Mouse (Mus musculus) MN1 (cell line): ENCODE measurements around the gene Tmem234.
A peak's percentile ranks its signal among the peaks of the same experiment; 100 is the strongest.

Experiments used
- DNase-seq: peaks from one replicate; pipeline ENCODE4 v3.0.0-alpha.2; 2016; ENCODE audit warnings: low spot score

The Tmem234 gene

DNA sequence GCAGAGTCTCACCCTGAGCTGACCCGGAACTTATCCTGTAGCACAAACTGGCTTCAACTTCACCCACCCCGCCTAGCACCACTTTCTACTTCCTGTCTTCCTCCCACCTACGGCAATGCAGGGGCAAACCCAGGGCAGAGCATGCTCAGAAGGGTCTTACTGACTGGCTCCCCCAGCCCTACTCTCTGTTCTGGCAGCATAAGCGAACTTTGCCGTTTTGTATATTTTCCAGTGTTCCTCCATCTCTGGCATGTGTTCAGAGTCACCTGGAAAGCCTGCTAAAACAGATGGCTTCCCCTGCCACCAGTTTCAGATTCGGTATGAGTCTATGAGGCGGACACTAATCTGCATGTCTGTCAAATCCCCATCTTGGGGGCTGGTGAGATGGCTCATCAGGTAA, 20.1 kb upstream of the Tmem234 start:
- no peak for DNase-seq

DNA sequence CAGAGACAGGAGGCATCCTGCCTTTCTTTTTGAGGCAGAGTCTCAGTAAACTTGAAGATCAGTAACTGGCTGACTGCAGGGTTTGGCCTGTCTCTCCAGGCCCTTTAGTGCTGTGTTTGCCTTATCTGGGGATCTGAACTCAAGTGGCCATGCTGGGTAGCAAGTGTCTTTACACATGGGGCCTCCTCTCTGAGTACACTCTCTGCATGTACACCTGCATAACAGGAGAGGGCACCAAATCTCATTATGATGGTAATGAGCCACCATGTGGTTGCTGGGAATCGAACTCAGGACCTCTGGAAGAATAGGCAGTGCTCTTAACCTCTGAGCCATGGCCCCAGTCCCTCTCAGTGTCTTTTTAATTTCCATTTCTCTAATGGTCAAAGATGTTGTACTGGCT, 18.2 kb upstream of the Tmem234 start:
- DNase-seq = no peak

DNA sequence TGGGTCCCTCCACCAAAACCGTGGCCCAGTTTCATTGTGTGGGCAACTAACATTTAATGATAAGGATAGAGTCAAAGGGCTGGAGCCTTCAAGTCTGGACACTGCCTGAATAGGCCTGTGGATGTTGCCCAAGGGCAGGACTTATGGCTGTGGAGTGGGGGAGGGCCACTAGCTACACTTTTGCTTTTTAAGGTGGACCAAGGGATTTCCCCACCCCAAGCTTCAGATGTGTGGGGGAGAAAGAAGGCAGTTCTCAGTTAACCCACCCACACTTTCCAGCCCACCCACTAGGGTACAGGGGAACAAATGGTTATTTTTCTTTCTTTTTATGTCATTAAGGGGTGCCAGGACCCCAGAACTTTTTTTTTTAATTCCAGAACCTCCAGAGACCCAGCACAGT, 16.1 kb upstream of the Tmem234 start:
- no peak for DNase-seq

DNA sequence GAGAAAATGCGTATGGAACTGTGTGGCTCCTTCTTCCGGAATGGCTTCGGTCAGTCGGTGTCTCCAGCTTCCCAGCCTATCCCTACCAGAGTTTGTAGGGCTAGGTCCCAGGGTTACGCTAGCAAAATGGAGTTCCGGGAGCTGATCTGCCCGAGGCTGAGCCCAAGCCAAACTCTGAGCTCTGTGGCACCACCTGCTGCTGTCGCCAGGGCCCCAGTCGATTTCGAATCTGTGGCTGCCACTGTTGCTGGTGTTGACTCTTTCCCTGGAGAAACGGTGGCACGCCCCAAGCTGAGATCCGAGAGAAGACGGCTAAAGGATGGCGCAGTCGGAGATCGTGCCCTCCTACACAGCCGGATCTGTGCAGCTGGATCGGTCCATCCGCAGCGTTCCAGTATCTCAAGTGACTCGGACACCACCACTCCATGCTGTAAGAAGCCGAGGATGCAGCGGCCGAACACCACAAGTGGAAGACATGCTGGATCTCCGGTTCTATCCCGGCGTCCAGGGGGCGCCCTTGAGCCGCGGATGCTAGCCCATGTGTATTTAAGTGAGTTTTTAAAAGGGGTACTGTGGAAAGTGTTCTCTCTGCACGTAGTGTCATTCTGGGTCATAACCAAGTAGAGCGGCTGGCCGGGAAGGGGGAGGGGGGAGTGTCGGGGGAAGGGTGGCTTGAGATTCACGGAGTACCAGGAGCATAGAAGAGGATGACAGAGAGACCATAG, 15.4 kb upstream of the Tmem234 start:
- peak; percentile 55 for DNase-seq

DNA sequence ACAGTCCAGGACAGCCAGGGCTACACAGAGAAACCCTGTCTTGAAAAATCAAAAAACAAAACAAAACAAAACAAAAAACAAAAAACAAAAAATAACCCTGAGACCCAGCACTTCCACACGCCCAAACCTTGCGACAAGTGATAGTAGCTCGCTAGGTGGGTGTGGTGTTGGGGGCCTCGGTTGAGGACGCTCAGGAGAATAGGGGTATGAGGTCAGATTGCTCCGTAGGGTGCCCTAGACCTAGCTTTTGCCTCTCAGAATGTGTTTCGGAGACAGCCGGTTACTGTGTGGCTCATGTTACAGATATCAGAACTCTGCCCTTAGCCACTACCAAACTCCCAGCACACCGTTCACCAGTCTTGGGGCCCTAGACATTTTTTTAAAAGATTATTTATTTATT, 14.7 kb upstream of the Tmem234 start:
- DNase-seq = no peak

DNA sequence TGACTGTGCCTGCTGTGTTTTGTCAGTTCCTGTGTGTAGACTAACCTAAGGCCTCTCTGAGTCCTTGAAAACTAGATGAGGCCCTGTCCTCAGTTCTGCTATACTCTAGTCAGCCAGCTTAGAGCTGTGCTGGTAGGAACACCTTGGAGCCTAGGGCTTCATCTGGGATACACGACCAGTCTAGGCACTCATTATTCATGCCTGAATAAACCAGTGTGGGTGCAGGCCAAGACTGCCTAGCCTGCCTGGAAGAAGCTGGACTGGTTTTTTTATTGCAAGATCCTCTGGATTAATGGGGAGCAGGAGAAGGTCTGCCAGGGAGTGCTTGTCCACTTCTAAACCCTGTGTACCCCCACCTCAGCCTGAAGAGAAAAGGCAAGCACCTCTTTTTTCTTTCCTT, 13.5 kb upstream of the Tmem234 start:
- DNase-seq = no peak

DNA sequence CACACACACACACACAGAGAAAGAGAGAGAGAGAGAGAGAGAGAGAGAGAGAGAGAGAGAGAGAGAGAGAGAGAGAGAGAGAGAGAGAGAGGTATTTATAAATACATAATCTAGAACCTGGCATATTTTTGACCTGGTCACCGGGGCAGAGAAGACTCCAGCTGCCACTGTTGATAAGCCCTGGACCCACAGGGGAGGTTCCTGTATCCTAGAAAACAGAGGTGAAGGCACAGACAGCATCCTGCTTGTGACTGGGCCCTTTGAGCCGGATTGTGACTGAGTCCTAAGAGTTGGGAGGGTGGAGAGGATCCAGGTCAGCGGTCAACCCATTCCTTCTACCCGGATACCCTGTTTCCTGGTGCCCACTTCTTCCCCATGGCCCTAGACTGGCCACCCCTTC, 11.6 kb upstream of the Tmem234 start:
- no peak for DNase-seq

DNA sequence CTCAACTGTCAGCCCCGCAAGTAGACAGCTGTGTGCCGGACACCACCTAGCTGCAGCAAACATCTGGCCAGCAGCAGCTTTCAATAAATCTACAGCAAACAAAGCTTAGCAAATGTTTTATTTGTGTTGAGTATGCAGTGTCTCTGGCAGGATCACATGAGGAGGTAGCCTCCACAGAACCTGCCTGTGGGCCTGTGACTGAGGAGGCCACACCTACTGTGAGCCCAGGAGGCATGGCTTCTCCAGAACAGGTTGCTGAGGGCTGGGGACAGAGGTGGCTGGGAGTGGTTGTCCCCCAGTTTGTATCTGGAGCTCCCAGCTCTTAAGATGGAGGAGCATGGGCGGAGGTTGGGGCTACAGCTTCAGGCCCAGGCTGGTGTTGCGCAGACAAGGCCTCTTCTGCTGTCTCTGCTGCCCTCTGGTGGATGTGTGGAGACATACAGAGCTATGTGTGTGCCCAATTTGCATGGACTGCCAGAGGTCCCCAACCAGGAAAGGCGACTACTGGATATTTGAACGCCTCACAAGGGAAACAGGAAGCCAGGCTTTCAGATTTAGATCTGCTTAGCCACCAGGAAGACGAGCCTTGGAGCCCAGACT, 8.1 kb downstream of the Tmem234 start:
- peak; percentile 85 for DNase-seq

DNA sequence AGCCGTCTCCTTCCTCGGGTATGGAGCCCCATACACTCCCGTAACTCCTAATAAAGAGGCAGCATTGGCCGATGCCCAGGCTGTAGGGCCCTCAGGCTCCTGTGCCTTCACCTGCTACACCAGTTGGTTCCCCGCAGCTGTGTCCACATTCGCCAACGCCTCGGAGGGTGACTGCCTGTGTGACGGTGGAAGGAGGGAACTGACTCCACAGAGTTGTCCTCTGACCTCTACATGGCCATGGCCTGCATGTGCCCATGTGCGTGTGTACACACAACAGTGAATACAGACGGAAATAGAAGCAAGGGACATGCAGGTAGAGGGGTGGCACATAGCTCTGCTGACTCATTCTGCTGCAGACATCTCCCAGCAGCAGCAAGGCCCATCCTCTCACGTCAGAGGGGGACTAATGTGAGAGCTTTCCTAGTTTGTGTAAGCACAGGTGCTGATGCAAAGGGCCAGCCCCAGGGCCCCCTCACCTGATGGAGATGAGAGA, 8.7 kb downstream of the Tmem234 start:
- DNase-seq = no peak

DNA sequence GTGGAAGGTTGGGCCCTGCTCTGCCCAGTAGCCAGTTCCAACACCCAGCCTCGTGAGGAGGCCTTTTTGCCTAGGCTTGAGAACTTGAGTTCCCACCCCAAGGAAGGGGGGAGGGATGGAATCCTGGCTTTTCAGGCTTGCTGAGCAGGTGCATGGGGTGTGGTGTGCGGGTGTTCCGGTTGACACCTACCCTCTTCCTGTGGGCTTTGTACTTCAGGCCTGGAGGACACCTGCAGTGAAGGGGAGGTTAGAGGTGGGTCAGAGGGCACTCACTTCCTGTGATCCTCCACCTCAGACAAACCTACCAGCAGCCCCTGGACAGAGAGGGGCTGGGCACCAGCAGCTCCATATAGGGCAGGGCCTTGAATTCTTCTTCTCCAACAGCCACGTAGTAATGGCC, 9.6 kb downstream of the Tmem234 start:
- DNase-seq = no peak

DNA sequence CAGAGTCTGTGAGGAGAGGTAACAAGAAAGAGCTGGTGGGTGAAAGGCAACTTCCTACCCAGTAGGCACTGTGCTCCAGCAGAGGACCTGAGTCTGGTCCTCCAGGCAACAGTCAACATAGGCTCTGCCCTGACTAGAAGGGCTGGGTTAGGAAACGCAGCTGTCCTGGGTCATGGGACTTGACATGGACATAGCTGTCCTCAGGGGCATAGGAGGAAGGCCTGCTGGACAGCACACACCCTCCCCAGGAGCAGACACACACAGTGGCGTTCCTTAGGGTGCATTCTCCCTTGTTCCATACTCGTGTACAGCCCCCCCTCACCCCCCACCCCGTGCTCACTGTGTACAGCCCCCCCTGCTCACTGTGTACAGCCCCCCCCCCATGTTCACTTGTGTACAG, 10.0 kb downstream of the Tmem234 start:
- no peak for DNase-seq

DNA sequence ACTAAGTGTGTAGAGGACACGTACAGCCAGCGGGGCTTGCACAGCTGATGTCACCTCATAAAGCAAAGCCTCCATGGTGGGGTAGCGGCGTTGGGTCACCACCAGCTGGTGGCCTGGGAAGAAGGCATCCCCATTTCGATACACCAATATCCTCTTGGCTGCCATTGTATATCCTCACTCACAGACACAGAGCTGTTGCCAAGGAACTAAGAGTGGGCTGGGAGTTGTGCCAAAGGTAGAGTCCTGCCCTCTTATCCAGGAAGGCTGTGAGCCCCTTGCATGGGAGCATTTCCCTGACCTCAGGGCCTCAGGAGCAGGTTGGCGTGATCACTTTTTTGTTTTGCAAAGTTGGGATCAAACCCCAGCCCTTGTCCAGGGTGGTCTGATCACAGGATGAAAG, 13.6 kb downstream of the Tmem234 start, which contains the start of gene Dcdc2b:
Dcdc2b (minus strand) TSS at position 165 of the 400 bp plus-strand sequence.
- peak; percentile 74 for DNase-seq

DNA sequence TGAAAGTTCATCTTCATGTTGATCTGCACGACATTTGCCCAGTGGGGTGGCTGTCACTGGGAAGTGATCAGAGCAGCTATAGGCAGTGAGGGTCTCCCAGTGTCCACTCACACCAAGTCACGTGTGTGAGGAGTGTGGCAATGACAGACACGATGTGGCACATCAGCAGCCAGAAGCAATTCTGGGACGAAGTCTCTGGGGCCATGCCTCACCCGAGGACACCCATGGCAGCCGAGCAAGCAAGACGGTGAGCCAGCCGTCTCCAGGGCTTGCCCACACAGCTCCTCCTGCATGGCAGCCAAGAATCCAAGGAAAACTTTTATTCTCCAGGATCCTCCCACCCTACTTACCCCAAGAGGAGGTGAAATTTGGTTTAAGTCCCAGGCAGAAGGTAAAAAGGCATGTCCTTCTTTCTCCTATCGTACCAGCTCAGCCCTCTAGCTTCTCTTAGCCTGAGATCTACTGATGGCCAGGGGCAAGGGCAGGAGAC, 15.4 kb downstream of the Tmem234 start:
- DNase-seq = no peak

DNA sequence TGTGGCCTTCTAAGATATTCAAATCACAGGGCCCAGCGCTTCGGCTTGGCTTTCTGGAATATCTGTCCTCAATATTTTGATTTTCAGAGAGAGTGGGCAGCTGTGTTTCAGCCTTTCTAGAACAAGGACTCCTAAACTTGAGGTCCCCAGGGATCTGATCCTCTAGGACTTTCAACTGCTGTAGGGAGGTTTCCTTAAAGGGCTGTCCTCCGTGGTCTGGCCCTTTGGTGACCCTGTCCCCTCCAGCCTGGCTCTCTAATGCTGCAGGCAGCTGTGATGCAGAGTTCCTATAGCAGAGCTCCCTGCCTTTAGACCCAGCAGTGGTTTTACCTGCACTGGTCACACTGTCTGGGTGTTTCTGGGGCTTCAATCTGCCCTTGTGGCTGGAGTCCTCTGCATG, 16.2 kb downstream of the Tmem234 start:
- no peak for DNase-seq

DNA sequence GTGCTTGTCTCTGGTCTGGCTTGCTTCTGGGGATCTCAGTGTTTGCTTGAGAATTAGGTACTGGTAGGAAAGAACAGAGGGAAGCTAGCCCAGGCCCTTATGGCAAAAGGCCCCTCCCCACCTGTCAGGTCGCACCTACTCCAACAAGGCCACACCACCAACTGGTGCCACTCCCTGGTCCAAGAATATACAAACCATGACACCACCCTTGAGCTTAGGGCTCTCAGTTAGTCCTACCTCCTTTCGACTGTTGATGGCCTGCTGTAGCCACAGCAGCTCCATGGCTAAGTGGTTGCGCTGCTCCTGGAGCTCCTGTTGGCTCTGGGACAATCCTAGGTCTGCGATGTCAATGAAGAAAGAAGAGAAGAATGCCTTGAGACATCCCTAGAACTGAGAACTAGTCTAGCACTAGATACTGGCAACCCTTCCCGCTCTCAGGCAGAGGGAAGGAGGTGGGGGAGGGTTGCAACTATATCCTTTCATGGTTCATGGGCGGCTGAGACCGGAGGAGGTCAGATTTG, 16.7 kb downstream of the Tmem234 start:
- DNase-seq = no peak

DNA sequence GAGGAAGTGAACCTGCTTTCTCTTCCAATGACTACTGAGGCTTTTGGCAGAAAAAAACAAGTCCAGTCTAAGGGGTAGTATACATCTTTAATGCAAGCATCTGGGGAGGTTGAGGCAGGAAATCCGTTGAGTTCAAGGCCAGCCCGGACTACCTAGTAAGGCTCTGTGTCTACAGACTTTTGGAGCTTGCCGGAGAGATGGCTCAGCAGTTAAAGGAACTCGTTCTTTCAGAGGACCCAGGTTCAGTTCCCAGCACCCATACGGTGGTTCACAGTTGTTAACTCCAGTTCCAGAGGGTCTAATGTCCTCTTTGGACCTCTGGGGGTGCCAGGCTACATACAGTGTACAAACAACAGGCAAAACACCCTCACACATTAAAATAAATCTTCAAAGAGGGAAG, 17.6 kb downstream of the Tmem234 start:
- no peak for DNase-seq

DNA sequence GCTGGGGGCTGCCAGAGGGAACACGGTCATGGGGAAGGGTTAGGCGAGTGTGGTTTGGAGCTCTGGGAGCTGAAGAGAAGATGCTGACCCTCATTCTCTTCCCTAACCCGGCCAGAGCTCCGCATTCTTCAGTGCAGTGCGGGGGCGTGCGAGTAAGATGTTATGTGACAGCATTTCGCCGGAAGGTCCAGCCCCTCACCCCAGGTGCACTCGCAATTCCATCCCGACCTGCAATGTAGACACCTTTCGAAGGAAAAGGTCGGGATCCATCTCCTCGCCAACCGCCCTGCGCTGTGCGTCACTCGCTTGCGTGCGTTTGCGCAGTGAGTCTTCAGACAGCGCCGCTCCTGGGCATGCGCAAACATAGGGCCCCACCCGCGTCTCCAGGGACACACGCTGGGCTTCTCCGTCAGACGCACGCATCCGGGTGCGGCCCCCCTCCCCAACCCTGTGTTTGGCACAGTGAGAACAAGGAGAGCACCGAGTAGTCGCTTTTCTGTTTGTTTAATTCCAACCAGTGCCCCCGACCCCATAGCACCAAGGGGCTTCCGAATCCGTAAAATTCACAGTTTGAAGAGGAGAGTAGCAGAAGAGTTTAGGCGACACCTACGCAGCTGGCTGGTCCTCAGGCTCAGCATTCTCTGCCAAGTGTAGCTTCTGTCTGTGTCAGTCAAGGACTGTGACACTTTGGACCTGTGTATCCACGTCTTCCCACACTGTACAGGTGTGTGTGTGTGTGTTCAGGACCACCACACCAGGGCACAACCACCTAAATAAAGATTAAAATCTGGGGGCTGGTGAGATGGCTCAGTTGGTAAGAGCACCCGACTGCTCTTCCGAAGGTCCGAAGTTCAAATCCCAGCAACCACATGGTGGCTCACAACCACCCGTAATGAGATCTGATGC, 18.6 kb downstream of the Tmem234 start, which contains the start of gene Iqcc:
Iqcc (minus strand) TSS at position 314 of the 906 bp plus-strand sequence.
- peak; percentile 92 for DNase-seq

DNA sequence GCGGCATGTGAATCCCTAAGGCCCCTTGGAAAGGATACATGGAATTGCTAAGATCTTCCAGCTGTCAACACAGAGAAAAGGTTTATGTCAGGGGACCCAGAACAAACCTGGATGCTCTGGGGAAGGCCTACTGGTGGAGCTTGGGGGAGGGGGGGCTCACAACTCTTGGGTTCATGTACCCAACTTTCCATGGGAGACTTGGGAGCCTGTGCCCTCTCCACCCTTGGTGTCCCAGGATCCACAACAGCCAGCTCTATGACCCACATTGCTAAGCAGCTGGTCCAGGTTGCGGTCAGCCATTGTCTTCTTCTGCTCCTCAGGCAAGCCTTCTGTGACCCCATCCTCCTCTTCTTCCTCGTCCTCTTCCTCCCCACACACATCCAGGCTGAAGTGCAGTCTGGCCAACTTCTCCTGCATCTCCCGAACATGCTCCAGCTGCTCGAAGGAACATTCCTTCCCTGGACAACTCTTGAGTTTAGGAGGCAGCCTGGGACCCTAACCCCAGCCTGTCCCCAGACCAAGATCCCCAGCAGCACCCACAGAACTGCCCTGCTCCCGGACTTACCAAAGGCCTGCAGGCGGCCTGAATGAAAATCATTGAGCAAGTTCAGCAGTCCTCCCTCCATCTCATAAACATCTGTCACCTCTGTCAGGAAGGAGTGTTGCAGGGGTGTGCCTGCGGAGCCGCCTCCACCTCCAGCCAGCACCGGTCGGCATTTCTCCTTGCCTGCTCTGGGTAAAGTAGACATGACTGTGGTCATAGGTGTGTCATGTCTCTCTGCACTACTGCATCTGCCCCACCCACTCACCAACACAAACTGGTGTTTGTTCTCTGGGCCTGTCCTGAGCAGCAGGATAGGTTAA, 20.2 kb downstream of the Tmem234 start:
- no peak for DNase-seq

DNA sequence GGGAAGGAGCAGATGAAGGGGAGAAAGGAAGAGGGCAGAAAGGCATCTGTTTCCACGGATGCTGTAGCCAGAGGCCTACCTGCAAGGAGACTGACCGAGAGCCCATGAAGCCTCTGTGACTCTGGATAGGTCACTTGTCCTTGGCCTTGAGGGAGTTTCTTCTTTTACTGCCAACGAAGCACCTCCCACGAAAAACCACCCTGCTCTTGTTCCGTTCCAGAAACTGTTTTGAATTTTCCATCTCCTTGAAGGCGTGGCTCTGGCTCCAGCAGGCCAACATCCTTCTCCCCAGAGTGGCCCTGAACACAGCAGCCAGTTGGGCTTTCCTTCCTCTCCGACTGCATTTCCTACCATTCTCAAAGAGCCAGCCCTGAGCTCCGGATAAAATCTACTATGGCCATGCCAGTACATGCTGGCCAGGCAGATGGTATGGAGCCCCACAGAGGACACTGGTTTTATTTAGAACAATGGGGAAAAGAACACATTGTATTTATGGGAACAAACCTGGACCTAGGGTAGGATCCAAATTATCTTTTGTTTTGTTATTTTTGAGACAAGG, 20.9 kb downstream of the Tmem234 start:
- DNase-seq = no peak

DNA sequence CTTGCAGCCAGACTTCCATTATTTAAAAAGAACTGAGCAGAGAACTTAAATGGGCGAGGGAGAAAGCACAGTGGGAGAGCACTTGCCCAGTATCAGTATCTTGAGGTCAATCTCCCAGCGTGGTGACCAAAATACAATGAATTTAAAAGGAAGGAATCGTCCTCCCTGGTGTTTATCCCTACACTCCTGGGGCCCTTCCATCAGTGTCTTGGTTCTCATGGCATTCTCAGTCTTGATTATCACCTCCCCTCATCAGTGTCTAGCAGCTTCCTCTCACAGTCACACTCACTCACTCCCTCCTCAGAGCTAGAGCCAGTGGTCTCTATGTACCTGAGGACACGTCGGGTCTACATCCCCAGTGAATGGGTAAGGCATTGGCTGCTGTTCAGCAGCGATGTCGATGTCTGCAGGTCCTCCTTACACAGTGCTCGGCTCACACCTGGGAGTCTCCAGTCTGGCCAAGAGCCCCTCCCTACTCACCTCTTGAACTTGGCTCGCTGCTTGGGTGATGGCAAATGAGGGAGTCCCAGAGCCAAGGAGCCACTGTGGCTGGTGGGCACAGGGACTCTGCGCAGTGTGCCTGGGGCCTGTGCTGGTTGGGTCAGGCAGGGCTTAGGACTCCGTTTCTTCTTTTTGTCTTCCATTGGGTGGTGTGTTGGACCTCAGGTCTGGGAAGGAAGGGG, 21.8 kb downstream of the Tmem234 start:
- no peak for DNase-seq
